Mouse (Mus musculus) stomach, postnatal 0 days (tissue): Measurements from ENCODE around the gene Lctl.

Source experiments
- CTCF ChIP-seq: IDR thresholded peaks from 2 replicates; pipeline ENCODE4 v1.5.1; 2016; ENCODE audit warnings: antibody characterized with exemption, low read depth, mild to moderate bottlenecking, moderate library complexity
- EP300 ChIP-seq: optimal IDR thresholded peaks from 2 replicates; pipeline ENCODE3; 2016; ENCODE audit warnings: antibody characterized with exemption

DNA sequence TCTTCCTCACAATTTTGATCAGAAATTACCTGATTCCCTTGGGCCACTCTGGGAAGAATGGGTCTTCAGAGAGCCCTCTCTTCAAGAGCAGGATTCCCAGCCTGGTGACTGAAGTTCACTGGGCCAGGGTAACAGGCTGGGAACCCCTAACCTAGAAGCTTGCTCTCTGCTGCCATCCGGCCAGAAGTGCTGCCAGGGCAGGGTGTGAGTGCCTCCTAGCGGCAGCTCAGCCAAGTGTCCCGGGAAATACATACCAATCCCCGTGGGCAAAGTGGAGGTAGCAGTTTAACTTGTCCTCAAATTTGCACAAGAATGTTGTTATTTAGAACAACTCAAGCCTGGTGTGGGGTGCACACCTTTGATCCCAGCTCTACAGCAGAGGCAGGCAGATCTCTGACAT, 16.5 kb upstream of the Lctl start:
- TF ChIP-seq CTCF, result peak; percentile 96
- no peak for TF ChIP-seq EP300
